ENCODE assay signal across 11 mouse cellular contexts in the genomic region with DNA sequence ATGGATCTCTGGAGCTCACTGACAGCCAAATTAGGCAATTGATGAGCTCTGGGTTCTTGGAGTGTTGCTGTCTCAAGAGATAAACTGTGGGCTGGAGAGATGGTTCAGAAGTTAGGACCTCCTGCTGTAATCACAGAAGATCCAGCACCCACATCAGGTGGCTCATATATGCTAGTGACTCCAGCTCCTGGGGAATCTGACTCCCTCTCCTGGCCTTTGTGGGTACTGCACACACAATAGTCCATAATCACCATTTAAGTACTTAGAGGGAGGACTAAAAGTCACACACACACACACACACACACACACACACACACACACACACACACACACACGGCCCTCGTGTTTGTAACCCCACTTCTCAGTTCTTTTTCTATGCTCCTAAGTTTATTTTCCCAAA. TPM values are rescaled to one million over a fixed set of nuclear protein-coding genes. Genes with fewer than 3 reads are reported as not detected.
DNase-seq lines count a peak whose midpoint lies in the region; ATAC-seq and TF ChIP-seq lines count a peak whose summit lies in the region.
"Had no signal": no experiment of that assay in that cellular context is flagged by ENCODE, and none has a peak within 500 bp of the region (broad histone marks: within the 10 kb centered on the region; RNA-seq: fewer than 3 reads in every experiment).

No protein-coding gene starts in this region.

- 88% methylated on average over 2 of the region's 2 CpGs for WGBS in intestine, postnatal 0 days
- WGBS in intestine, embryonic 15.5 days, result 90% methylated on average over 2 of the region's 2 CpGs
- WGBS in forebrain, embryonic 16.5 days, result 97% methylated on average over 2 of the region's 2 CpGs

- peak; percentile 42 for DNase-seq in thymus, postnatal 0 days (ENCODE audit: low spot score)
- DNase-seq in thymus, postnatal 14 days, result no peak
- DNase-seq in NIH3T3 (ENCODE audit: low read depth), result peak; percentile 20
- DNase-seq in splenic B cell, adult 2 months (ENCODE audit: low read depth, low spot score), result peak; percentile 24
- DNase-seq in embryo, embryonic 11 days, result no peak
- DNase-seq: kidney, adult 8-10 months; right cerebral cortex, postnatal 14 days had no signal

- H3K27ac ChIP-seq in intestine, postnatal 0 days (ENCODE audit: low read depth, low read length), result no peak overlapping the region
- no peak overlapping the region for H3K27ac ChIP-seq in intestine, embryonic 15.5 days
- no peak overlapping the region for H3K27ac ChIP-seq in forebrain, embryonic 16.5 days (ENCODE audit: low read length)
- H3K27ac ChIP-seq: hindbrain, embryonic 10.5 days had no signal

- H3K9ac ChIP-seq in intestine, postnatal 0 days (ENCODE audit: low read depth, low read length), result no peak overlapping the region
- H3K9ac ChIP-seq in intestine, embryonic 15.5 days, result no peak overlapping the region
- no peak overlapping the region for H3K9ac ChIP-seq in forebrain, embryonic 16.5 days (replicated peaks; ENCODE audit: low read depth, low read length)

- H3K36me3 ChIP-seq in intestine, postnatal 0 days (ENCODE audit: control insufficient read depth, insufficient read depth), result no peaks in the 10 kb centered on the region
- no peaks in the 10 kb centered on the region for H3K36me3 ChIP-seq in intestine, embryonic 15.5 days
- no peaks in the 10 kb centered on the region for H3K36me3 ChIP-seq in splenic B cell, adult 2 months (ENCODE audit: control insufficient read depth, insufficient read depth, low read length, poor library complexity, severe bottlenecking)
- H3K36me3 ChIP-seq in forebrain, embryonic 16.5 days (ENCODE audit: control insufficient read depth, insufficient read depth), result no peaks in the 10 kb centered on the region
- H3K36me3 ChIP-seq: hindbrain, embryonic 10.5 days had no signal

- ATAC-seq in intestine, postnatal 0 days, result no peak
- ATAC-seq in intestine, embryonic 15.5 days, result no peak
- no peak for ATAC-seq in forebrain, embryonic 16.5 days

- no peak overlapping the region for H3K4me2 ChIP-seq in intestine, postnatal 0 days (replicated peaks; ENCODE audit: low read depth)
- H3K4me2 ChIP-seq in intestine, embryonic 15.5 days (replicated peaks), result no peak overlapping the region
- no peak overlapping the region for H3K4me2 ChIP-seq in forebrain, embryonic 16.5 days (ENCODE audit: low read length)

- no peaks in the 10 kb centered on the region for H3K9me3 ChIP-seq in intestine, postnatal 0 days (ENCODE audit: control insufficient read depth)
- H3K9me3 ChIP-seq in intestine, embryonic 15.5 days, result no peaks in the 10 kb centered on the region
- H3K9me3 ChIP-seq in forebrain, embryonic 16.5 days (ENCODE audit: control insufficient read depth, low read length), result no peaks in the 10 kb centered on the region
- H3K9me3 ChIP-seq: hindbrain, embryonic 10.5 days had no signal

- no peak overlapping the region for H3K4me3 ChIP-seq in intestine, postnatal 0 days (ENCODE audit: low read depth, low read length)
- no peak overlapping the region for H3K4me3 ChIP-seq in intestine, embryonic 15.5 days (replicated peaks)
- H3K4me3 ChIP-seq in forebrain, embryonic 16.5 days (replicated peaks; ENCODE audit: low read length), result no peak overlapping the region
- H3K4me3 ChIP-seq: hindbrain, embryonic 10.5 days had no signal

- H3K27me3 ChIP-seq in intestine, postnatal 0 days (replicated peaks; ENCODE audit: control insufficient read depth, insufficient read depth, low read length), result no peaks in the 10 kb centered on the region
- no peaks in the 10 kb centered on the region for H3K27me3 ChIP-seq in intestine, embryonic 15.5 days (replicated peaks)
- H3K27me3 ChIP-seq in splenic B cell, adult 2 months (ENCODE audit: control insufficient read depth, insufficient read depth, low read length, poor library complexity, severe bottlenecking), result no peaks in the 10 kb centered on the region
- no peaks in the 10 kb centered on the region for H3K27me3 ChIP-seq in forebrain, embryonic 16.5 days (replicated peaks; ENCODE audit: control insufficient read depth, insufficient read depth, low read length)

- TF ChIP-seq CTCF in intestine, postnatal 0 days (IDR thresholded peaks at IDR 0.05; ENCODE audit: low read depth), result peak; percentile 39

- H3K4me1 ChIP-seq in intestine, postnatal 0 days (replicated peaks; ENCODE audit: control insufficient read depth, insufficient read depth, low read length), result no peaks in the 10 kb centered on the region
- H3K4me1 ChIP-seq in intestine, embryonic 15.5 days (replicated peaks), result peaks cover 3% of the 10 kb centered on the region
- peaks cover 7% of the 10 kb centered on the region for H3K4me1 ChIP-seq in forebrain, embryonic 16.5 days (replicated peaks; ENCODE audit: control insufficient read depth, insufficient read depth, low read length)

RNA-seq across cellular contexts. Expression of a gene that starts 13.5 kb away (rescaled TPM):
- polyA plus RNA-seq in intestine, postnatal 0 days (2015; fragmentation: Nextera tagmentation; extraction: Ambion mirVana), result 0.03 and 0.07 TPM in 2 replicates
- 0.08 and 0.14 TPM in 2 replicates for polyA plus RNA-seq in intestine, embryonic 15.5 days (2015; fragmentation: Nextera tagmentation; extraction: Ambion mirVana)
- 2.3 and 3.1 TPM in 2 replicates for polyA plus RNA-seq in thymus, postnatal 0 days (2015; fragmentation: Nextera tagmentation; extraction: Ambion mirVana)
- polyA plus RNA-seq in forebrain, embryonic 16.5 days (2015; fragmentation: Nextera tagmentation; extraction: Ambion mirVana), result 1.9 and 2.0 TPM in 2 replicates
- polyA plus RNA-seq: hindbrain, embryonic 10.5 days had no signal

Comparison
In these comparisons a context has a peak if more than half of its experiments do, and no peak if none do; other contexts are left out.
1. DNase-seq: peak in thymus, postnatal 0 days (single experiment), NIH3T3 (single experiment) and splenic B cell, adult 2 months (single experiment); none in thymus, postnatal 14 days (single experiment) and embryo, embryonic 11 days (single experiment).